Mouse (Mus musculus) retina, postnatal 7 days (tissue): ENCODE results near the gene Cbx5.
"Not testable (repeated sequence)": the region's sequence is repeated elsewhere in the genome, so short reads cannot be mapped to it uniquely, and the experiment has no call there.

Source experiments
- DNase-seq: peaks from one replicate; pipeline ENCODE4 v3.0.0-alpha.2; 2012; ENCODE audit warnings: low read depth, low spot score

Gene Cbx5

GRCm38 (mm10) chr15:103239685-103240159 is at the start of gene Cbx5:
Gene Cbx5, minus strand, starts transcription at chr15:103239816.
- DNase-seq: peak; percentile 96

DNA sequence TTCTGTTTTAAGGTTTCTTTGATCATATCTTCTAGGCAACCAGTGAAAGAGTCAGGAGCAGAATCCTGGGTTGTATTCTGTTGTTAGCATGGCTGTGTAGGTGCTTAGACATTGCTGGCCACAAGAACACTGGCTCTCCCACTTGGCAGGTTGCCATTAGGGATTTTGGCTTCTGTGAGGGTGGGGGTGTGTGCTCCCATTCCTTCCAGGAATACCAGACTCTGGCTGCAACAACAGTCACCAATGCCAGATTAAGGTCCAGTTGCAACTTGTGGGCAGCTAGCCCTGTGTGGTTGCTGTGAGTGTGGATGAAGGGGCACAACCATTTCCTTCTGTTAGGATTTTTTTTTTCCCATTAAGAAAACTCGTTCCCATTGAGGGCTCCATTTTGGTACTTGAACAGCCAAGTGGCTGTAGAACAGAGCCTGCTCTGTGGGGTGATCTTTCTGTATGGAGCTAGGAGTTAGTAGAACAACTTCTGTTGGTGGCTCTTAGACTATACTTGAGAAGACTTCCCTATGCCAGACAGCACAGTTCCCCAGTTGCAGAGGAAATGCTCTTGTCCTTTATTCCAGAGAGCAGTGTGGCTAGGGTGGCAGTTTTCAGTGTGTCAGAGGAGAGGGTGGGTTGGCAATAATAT is 46.3 kb upstream of the Cbx5 start:
- no peak for DNase-seq

DNA sequence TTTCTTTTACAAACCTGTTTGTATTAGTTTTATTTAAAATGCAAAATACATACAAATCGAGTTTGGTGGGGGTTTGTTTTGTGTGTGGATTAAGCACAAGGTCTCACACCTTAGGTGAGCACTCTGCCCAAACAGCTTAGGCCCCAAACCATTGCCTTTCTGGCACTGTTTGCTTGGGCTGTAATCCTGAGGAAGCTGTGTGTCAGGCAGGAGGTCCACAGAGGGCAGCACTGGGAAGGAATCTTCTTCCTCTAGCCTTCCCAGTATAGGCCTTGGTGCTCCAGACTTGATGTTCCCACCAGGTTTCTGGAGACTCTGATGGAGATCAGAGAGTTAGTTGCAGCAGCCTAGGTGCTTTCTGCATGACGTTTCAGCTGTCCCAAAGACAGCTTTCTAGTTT is 45.0 kb upstream of the Cbx5 start:
- DNase-seq: no peak

DNA sequence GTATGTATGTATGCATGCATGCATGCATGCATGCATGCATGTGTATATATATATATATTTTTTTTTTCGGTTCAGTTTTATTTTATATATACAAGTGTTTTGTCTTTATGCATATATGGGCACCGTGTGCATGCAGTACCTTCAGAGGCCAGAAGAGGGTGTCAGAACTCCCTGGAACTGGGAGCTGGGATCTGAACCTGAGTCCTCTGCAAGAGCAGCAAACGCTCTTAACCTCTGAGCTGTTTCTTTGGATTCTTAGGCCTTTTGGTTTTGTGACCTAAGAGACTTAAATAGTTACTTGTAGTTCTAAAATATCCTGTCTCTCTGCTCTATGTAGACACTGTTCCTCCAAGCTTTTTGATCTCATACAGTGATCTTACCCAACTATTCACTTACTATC is 44.5 kb upstream of the Cbx5 start:
- DNase-seq: no peak

- DNase-seq: no peak
Observed at GRCm38 (mm10) chr15:103281465-103282205, 42.0 kb upstream of the Cbx5 start.

DNA sequence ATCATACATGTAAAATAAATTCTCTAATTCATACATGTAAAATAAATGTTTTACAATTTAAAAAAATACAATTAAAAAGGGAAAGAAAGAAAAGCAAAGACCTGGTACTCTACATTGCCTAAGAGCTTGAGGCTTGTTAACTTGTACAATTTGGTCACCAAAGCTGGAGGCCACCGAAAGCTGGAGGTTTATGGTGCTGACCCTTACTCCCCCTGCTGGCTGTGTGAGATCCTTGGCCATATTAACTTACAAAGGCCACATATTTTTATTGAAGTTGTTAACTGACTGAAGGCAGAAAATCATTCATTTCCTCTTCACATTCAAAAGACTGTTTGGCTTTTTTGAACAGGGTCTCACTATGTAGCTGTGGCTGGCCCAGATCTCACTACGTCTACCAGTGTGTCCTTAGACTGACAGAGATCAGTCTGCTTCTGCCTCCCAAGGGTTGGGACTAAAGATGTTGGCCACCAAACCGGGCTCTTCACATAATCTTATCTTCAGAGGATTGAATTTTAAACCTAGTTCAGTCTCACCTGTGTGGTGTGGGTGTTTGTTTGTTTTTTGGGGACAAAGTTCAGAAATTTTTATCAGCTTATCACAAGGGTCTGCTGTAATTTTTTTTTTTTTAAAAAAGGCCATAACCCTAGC is 41.3 kb upstream of the Cbx5 start:
- no peak for DNase-seq

DNA sequence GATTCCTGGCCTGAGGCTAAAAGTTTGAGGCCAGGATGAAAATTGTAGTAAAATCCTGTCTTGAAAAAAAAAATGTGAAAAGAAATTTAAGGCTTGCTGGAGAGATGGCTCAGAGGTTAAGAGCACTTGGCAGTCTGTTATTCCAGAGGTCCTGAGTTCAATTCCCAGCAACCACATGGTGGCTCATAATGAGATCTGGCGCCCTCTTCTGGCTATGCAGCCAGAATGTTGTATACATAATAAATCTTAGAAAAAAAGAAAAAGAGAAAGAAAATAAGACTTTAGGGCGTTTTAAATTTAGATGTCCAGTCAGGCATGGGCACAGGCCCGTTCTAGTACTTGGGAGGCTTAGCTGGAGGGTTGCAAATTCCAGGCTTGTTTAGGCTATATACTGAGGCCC is 40.1 kb upstream of the Cbx5 start:
- DNase-seq: no peak

GRCm38 (mm10) chr15:103277949-103278348 is 38.3 kb upstream of the Cbx5 start:
- no peak for DNase-seq

GRCm38 (mm10) chr15:103275943-103276342 is 36.3 kb upstream of the Cbx5 start:
- not testable (repeated sequence) for DNase-seq

DNA sequence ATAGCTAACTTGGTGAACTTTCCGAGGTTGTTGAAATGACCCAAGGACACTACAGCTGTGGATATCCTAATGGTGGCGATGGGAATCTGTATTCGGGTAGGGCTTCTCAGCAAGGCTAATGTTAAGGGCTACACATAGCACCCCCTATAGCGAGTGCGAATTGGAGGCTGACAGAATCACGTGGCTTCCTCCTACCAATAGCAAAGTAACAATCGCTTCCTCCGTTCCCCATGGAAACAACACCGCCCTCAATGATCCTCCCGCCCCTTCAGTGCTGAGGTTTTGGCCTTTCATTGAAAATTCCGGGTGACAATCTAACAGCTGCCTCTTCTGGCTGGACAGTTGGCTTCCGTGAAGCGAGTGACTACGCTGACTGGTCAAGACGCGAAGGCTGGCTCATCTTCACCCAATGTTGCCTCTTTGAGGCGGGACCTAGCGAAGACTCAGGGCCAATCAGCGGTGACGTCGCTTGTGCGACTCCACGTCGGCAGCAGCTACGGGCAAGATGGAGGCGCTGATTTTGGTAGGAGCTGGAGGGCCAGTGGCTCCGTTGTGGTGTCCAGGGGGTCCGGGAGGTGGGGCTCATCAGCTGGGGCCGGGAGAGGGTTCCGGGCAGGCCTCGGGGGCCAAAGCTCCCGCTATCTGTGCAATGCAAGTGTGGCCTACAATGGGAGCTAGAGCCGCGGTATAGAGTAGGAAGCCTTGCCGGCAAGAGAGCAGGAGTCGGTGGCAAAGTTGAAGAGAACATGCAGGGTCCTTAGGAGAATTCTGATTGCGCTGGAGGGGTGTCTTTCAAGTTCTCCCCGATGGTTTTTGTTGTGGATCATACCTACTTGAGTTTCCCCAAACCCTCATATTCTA is 33.0 kb upstream of the Cbx5 start, which contains the start of gene Copz1:
Gene Copz1 (plus strand): TSS at position 296 of the 861 bp plus-strand sequence.
- DNase-seq: peak; percentile 95

- DNase-seq: no peak
Observed at GRCm38 (mm10) chr15:103268903-103269302, 29.3 kb upstream of the Cbx5 start.

- no peak for DNase-seq
Observed at GRCm38 (mm10) chr15:103264794-103265193, 25.2 kb upstream of the Cbx5 start.

DNA sequence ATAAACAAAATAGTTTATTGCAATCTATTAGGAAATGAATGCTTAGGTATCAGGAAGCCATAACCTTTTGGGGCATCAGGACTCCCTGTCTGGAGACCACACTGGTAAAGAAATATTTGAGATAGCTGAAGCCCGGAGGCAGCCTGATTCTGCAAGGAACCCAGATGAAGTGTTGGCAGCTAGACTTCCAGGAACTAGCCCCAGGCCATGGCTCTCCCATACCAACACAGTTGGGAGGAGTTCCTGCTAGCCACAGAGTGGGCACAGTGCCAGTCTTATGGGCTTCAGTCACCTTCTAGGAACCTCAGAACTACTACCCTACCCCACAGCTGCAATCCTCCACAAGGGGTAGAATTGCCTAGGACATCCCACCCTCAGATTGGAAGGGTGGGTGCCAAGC is 20.4 kb upstream of the Cbx5 start:
- no peak for DNase-seq

- no peak for DNase-seq
Observed at GRCm38 (mm10) chr15:103259162-103259561, 19.5 kb upstream of the Cbx5 start.

DNA sequence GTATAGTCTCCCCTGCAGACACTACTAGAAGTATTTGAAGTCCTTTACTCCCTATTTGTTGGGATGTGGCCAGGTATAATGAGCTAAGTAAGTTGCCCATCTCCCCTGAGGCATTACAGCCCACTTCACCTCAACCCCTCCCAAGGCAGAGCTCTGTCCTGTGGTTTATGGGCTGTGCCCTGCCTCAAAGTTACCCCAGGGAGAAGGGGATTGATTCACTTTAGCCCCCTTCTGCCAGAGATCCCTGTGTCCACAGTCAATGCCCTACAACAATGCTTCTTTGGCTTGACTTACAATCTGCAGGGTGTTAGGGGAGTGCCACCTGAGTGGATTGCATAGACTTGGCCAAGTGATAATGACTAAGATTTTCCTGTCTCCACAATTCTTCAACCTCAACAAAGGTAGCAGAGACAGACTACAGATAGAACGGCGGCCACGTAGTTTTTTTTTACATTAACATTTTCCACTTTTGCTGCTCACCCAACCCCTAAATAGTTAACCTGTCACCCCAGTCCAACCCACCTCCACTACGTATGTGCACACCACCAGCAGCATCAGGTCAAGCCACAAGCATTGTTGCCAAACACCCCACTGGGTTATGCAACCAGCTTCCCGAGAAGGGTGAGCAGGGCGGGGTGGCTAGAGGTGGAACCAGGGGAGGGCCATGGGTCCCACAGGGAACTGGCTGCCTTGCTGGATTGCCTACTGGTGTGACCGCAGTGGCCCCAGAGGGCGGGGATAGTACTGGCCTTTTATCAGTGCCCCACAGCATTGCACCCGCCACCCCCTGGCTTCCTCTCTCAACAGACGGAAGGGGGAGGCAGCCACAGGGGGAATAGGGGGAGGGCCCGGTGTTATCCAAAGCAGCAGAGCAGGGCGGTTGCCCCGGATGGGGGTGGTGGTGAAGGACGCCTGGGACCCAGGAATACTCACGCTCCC is 18.4 kb upstream of the Cbx5 start, which contains the start of gene Nfe2:
Gene Nfe2 (minus strand): TSS at position 614 of the 939 bp plus-strand sequence.
- no peak for DNase-seq

DNA sequence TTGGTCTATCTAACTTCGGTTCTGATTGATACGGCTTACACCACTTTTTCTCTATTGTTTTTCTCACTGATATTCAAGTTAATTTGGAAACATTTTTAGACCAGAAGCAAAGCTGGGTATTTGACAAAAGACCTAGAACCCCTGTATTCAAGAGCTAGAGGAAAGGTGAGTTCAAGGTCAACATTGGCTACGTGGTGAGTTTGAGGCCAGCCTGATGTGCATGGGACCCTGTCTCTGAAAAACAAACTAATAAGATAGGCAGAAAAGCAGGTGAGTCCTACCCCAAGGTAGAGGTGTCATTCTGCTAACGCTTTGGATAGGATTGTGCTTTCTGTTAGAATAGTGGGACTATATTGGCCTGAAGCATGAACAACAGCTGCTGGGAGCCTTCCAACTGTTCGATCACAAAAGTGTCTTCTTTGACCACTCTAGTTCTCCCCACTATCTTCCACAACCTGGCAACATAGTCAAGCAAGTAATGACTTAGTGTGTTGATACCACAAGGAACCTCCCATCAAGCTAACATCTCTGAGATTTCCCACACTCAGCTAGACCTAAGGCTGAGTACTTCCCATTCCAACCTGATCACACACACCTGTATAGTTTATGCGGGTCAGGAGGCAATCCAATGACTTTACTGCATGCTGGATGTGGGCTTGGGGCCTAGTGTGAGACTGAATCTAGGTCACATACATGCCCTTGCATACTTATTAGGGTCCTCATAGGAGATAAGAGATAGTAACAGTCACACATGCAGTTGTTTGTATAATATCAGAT is 16.8 kb upstream of the Cbx5 start:
- no peak for DNase-seq

DNA sequence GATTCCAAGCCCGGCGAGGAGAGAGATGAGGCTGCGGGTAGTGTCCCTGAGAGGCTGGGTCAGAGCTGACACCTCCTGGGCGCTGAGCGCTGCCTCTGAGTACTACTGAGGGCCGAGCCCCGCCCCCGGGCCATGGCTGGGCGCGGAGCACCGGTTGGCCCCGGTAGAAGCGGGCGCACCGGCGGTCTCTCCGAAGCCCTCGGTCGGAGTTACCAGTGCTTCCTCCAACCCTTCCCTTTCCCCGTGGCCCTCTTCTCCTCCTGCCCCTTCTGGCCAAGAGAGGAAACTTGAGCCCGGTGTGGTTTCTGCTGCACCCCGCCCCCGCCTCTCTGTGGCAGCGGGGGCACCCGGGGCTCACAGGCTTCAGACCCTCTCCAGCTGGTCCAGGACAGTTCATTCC is 15.6 kb upstream of the Cbx5 start:
- no peak for DNase-seq

DNA sequence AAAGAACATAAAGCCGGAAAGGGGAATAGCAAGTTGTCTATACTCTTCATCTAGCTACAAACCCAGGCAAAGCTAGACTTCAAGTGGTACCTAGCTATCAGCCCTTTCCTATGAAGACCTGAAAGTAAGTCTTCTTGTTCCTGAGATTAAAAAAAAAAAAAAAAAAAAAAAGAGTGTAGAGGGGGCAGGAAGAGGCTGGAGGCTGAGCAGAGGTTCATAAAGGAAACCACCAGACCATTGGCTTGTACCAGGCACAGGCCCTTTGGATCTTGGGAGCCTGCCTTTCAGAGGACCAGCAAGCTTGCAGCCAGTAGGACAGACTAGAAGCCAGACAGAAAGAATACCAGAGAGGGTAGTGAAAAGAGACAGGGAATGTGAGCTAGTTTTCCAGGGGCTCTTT is 13.7 kb upstream of the Cbx5 start:
- no peak for DNase-seq

DNA sequence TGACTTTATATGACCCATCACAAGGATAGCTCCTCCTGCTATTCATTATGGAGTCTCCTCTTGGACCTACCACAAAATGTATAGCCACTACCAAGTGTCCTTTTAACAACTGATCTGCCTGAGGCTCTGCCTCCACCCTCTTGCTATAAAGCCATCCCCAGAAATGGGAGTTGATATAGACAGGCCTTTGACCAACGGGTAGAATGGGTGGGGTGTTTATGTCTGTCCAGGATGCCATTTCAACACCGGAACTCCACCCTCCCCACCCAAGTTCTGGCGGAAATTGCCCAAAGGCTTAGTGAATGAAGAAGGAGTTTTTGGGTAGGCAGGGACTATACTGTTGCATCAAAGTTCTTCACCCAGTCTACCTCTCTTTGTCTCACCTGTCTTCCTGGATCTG is 13.0 kb upstream of the Cbx5 start:
- DNase-seq: no peak

DNA sequence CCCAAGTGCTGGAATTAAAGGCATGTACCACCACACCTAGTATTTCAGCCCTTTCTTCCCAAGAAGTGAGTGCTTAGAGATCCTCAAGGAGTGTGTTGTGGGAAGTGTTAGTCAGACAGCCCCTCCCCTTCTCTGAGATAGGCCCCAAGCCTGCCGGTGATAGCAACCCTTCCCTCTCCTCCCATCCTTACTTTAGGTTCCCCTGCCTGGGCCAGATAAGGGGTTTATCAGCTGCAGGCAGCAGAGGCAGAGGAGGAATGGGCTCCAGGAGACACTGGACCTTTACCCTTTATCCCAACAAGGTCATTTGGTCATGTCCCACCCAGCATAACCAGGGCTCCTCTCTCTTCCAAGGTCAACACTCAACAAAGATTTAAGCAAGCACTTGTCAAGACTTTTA is 12.0 kb upstream of the Cbx5 start:
- no peak for DNase-seq
